Mouse (Mus musculus) neural tube, embryonic 11.5 days (tissue): ENCODE measurements around the gene Bms1. TPM values are rescaled to one million over a fixed set of nuclear protein-coding genes. Genes with fewer than 3 reads are reported as not detected.

Experiments used
- ATAC-seq: fragments of 200-750 bp; cut with Nextera tagmentation; 2 replicates; pipeline ENCODE4 v1.8.0; 2017; ENCODE audit warnings: moderate number of reproducible peaks, mild to moderate bottlenecking, moderate TSS enrichment, moderate library complexity; ENCODE audit not compliant: insufficient read depth, low FRiP score, low TSS enrichment
- DNase-seq: peaks from one replicate; pipeline ENCODE4 v3.0.0-alpha.2; 2015; ENCODE audit warnings: low spot score
- H3K27ac ChIP-seq: fragments of 300-500 bp; sonication (generic); 2 replicates; pipeline ENCODE4 v1.5.1; 2014; ENCODE audit warnings: low read depth, mild to moderate bottlenecking, low read length
- H3K27me3 ChIP-seq: fragments of 300-500 bp; sonication (generic); 2 replicates; pipeline ENCODE4 v1.6.1; 2014; ENCODE audit warnings: mild to moderate bottlenecking, low read length, mixed read lengths; ENCODE audit not compliant: control insufficient read depth, insufficient read depth
- H3K36me3 ChIP-seq: fragments of 300-500 bp; sonication (generic); 2 replicates; pipeline ENCODE4 v1.6.1; 2014; ENCODE audit warnings: mild to moderate bottlenecking, low read length, moderate library complexity, mixed read lengths; ENCODE audit not compliant: control insufficient read depth, insufficient read depth
- H3K4me1 ChIP-seq: fragments of 300-500 bp; sonication (generic); 2 replicates; pipeline ENCODE4 v1.6.1; 2014; ENCODE audit warnings: low read length, mixed read lengths; ENCODE audit not compliant: control insufficient read depth, insufficient read depth
- H3K4me2 ChIP-seq: fragments of 300-500 bp; sonication (generic); 2 replicates; pipeline ENCODE4 v1.6.1; 2014; ENCODE audit warnings: low read depth, mild to moderate bottlenecking, moderate library complexity
- H3K4me3 ChIP-seq: fragments of 300-500 bp; sonication (generic); 2 replicates; pipeline ENCODE4 v1.5.1; 2014; ENCODE audit warnings: low read depth, low read length
- H3K9ac ChIP-seq: fragments of 300-500 bp; sonication (generic); 2 replicates; pipeline ENCODE4 v1.6.1; 2014; ENCODE audit warnings: mild to moderate bottlenecking, low read length
- H3K9me3 ChIP-seq: fragments of 300-500 bp; sonication (generic); 2 replicates; pipeline ENCODE4 v1.6.1; 2016; ENCODE audit warnings: low read length; ENCODE audit not compliant: control insufficient read depth
- WGBS: fragments of 180-500 bp; shearing (Covaris S2); extraction: QIAGEN DNeasy Blood & Tissue Kit; methylation state at CpG from one replicate; pipeline ENCODE4 v1.1.7; 2014; 5-methylcytosine and 5-hydroxymethylcytosine counted together
- polyA plus RNA-seq: library from polyadenylated mRNA; unstranded; fragments of >200 nt; fragmentation: Nextera tagmentation; extraction: Ambion mirVana; gene quantifications from 2 replicates; pipeline ENCODE4 v1.2.1, GENCODE M21; 2014

Gene Bms1
- polyA plus RNA-seq, 1 experiment from 2014 or later, result 50.0 TPM

- no peak for DNase-seq
- 88% methylated on average over 5 of the region's 5 CpGs for WGBS
- Histone ChIP-seq H3K9ac (no peak overlapping the region), H3K4me3 (no peak overlapping the region), H3K4me2 (no peak overlapping the region), H3K4me1 (no peaks in the 10 kb centered on the region), H3K27ac (no peak overlapping the region), H3K36me3 (peaks cover 9% of the 10 kb centered on the region), H3K9me3 (no peaks in the 10 kb centered on the region), H3K27me3 (no peaks in the 10 kb centered on the region)
- no peak for ATAC-seq
Measured at GRCm38 (mm10) chr6:118408510-118408909, 10.8 kb downstream of the Bms1 start.

GRCm38 (mm10) chr6:118406421-118406820, 12.9 kb downstream of the Bms1 start:
- no peak overlapping the region for H3K4me2 ChIP-seq
- WGBS, result 83% methylated on average over 4 of the region's 4 CpGs
- no peak overlapping the region for H3K27ac ChIP-seq
- H3K36me3 ChIP-seq, result peaks cover 7% of the 10 kb centered on the region
- no peaks in the 10 kb centered on the region for H3K27me3 ChIP-seq
- no peaks in the 10 kb centered on the region for H3K4me1 ChIP-seq
- ATAC-seq (no peak), DNase-seq (no peak)
- no peak overlapping the region for H3K4me3 ChIP-seq
- H3K9me3 ChIP-seq, result no peaks in the 10 kb centered on the region
- H3K9ac ChIP-seq, result no peak overlapping the region

- no peak overlapping the region for H3K27ac ChIP-seq
- no peak overlapping the region for H3K4me3 ChIP-seq
- no peak for ATAC-seq
- H3K27me3 ChIP-seq, result no peaks in the 10 kb centered on the region
- H3K36me3 ChIP-seq, result peaks cover 17% of the 10 kb centered on the region
- DNase-seq, result no peak
- no peaks in the 10 kb centered on the region for H3K9me3 ChIP-seq
- H3K4me1 ChIP-seq, result no peaks in the 10 kb centered on the region
- H3K4me2 ChIP-seq, result no peak overlapping the region
- H3K9ac ChIP-seq, result no peak overlapping the region
Measured at GRCm38 (mm10) chr6:118390746-118391145, 28.5 kb downstream of the Bms1 start.

- Histone ChIP-seq H3K27ac (no peak overlapping the region), H3K9me3 (no peaks in the 10 kb centered on the region), H3K9ac (no peak overlapping the region), H3K4me2 (no peak overlapping the region), H3K4me1 (no peaks in the 10 kb centered on the region), H3K36me3 (peaks cover 9% of the 10 kb centered on the region; the same call in 1 of the 2 replicates), H3K27me3 (no peaks in the 10 kb centered on the region), H3K4me3 (no peak overlapping the region)
- DNase-seq (no peak), ATAC-seq (no peak)
- WGBS, result 90% methylated on average over 3 of the region's 3 CpGs
Measured at GRCm38 (mm10) chr6:118385962-118386361, 33.3 kb downstream of the Bms1 start.

GRCm38 (mm10) chr6:118381234-118381633, 38.0 kb downstream of the Bms1 start:
- Histone ChIP-seq H3K36me3 (peaks cover 9% of the 10 kb centered on the region; the same call in 1 of the 2 replicates), H3K9me3 (no peaks in the 10 kb centered on the region), H3K9ac (no peak overlapping the region), H3K4me1 (no peaks in the 10 kb centered on the region), H3K4me3 (no peak overlapping the region), H3K4me2 (no peak overlapping the region), H3K27me3 (no peaks in the 10 kb centered on the region), H3K27ac (no peak overlapping the region)
- ATAC-seq (no peak), DNase-seq (no peak)
- 92% methylated on average over 4 of the region's 4 CpGs for WGBS

GRCm38 (mm10) chr6:118380630-118381029, 38.6 kb downstream of the Bms1 start:
- Histone ChIP-seq H3K27ac (no peak overlapping the region), H3K4me3 (no peak overlapping the region), H3K4me2 (no peak overlapping the region), H3K9me3 (no peaks in the 10 kb centered on the region), H3K4me1 (no peaks in the 10 kb centered on the region), H3K9ac (no peak overlapping the region), H3K27me3 (no peaks in the 10 kb centered on the region), H3K36me3 (peaks cover 9% of the 10 kb centered on the region; the same call in 1 of the 2 replicates)
- DNase-seq (no peak), ATAC-seq (no peak)
- WGBS, result 63% methylated on average over 3 of the region's 3 CpGs

GRCm38 (mm10) chr6:118379451-118380167, 39.7 kb downstream of the Bms1 start:
- no peak overlapping the region; the same call in 1 of the 2 replicates for H3K9ac ChIP-seq
- H3K4me3 ChIP-seq, result no peak overlapping the region
- ATAC-seq (peak; percentile 79), DNase-seq (peak; percentile 86)
- no peaks in the 10 kb centered on the region for H3K4me1 ChIP-seq
- H3K9me3 ChIP-seq, result no peaks in the 10 kb centered on the region
- H3K36me3 ChIP-seq, result peaks cover 9% of the 10 kb centered on the region; the same call in 1 of the 2 replicates
- 34% methylated on average over 20 of the region's 20 CpGs for WGBS
- H3K27me3 ChIP-seq, result no peaks in the 10 kb centered on the region
- H3K4me2 ChIP-seq, result no peak overlapping the region
- H3K27ac ChIP-seq, result no peak overlapping the region

GRCm38 (mm10) chr6:118377611-118378010, 41.7 kb downstream of the Bms1 start:
- ATAC-seq (no peak), DNase-seq (no peak)
- Histone ChIP-seq H3K9ac (no peak overlapping the region), H3K4me1 (no peaks in the 10 kb centered on the region), H3K4me3 (no peak overlapping the region), H3K27ac (no peak overlapping the region), H3K9me3 (no peaks in the 10 kb centered on the region), H3K4me2 (no peak overlapping the region), H3K27me3 (no peaks in the 10 kb centered on the region), H3K36me3 (0 out of 2 replicates have a peak, but pooled peaks cover under 1% of the 10 kb centered on the region)
- WGBS, result 63% methylated on average over 9 of the region's 10 CpGs

GRCm38 (mm10) chr6:118376023-118376422, 43.3 kb downstream of the Bms1 start:
- no peak overlapping the region for H3K4me3 ChIP-seq
- no peak for DNase-seq
- no peaks in the 10 kb centered on the region for H3K4me1 ChIP-seq
- H3K27ac ChIP-seq, result no peak overlapping the region
- 68% methylated on average over 10 of the region's 10 CpGs for WGBS
- H3K9ac ChIP-seq, result no peak overlapping the region
- no peaks in the 10 kb centered on the region for H3K9me3 ChIP-seq
- ATAC-seq, result no peak
- no peaks in the 10 kb centered on the region for H3K36me3 ChIP-seq
- H3K27me3 ChIP-seq, result no peaks in the 10 kb centered on the region
- no peak overlapping the region for H3K4me2 ChIP-seq
